ENCODE assay signal across 9 mouse cellular contexts in genomic region chr6:58610760-58611654, GRCm38 (mm10). TPM values are rescaled to one million over a fixed set of nuclear protein-coding genes. Genes with fewer than 3 reads are reported as not detected.
A peak's percentile ranks its signal among the peaks of the same experiment; 100 is the strongest.
DNase-seq lines count a peak whose midpoint lies in the region; ATAC-seq and TF ChIP-seq lines count a peak whose summit lies in the region.
"Had no signal": no experiment of that assay in that cellular context is flagged by ENCODE, and none has a peak within 500 bp of the region (broad histone marks: within the 10 kb centered on the region; RNA-seq: fewer than 3 reads in every experiment).

No protein-coding gene starts in this region.

- no peak for TF ChIP-seq CTCF in G1E (IDR thresholded peaks at IDR 0.05; ENCODE audit: low read depth, low read length)
- TF ChIP-seq CTCF in liver, embryonic 14.5 days (IDR thresholded peaks at IDR 0.05; ENCODE audit: low read depth), result no peak
- TF ChIP-seq CTCF in left cerebral cortex, adult 2 months (IDR thresholded peaks at IDR 0.05), result no peak
- no peak for TF ChIP-seq CTCF in layer of hippocampus, adult 2 months (conservative IDR thresholded peaks at IDR 0.05)

- TF ChIP-seq EP300 in liver, embryonic 14.5 days (IDR thresholded peaks at IDR 0.05; ENCODE audit: low read depth), result no peak

- H3K4me3 ChIP-seq in heart, embryonic 11.5 days (ENCODE audit: low read depth, low read length), result no peak overlapping the region
- H3K4me3 ChIP-seq in G1E (ENCODE audit: low read depth, low read length), result no peak overlapping the region
- H3K4me3 ChIP-seq in forebrain, embryonic 16.5 days (replicated peaks; ENCODE audit: low read length), result no peak overlapping the region
- no peak overlapping the region for H3K4me3 ChIP-seq in liver, embryonic 14.5 days (ENCODE audit: insufficient read depth in 1 of 2, low read depth in 2 of 2, low read length in 2 of 2)
- H3K4me3 ChIP-seq in left cerebral cortex, adult 2 months, result no peak overlapping the region
- no peak overlapping the region for H3K4me3 ChIP-seq in layer of hippocampus, adult 2 months

- no peak for DNase-seq in heart, postnatal 25 days (ENCODE audit: low spot score)
- DNase-seq in G1E (ENCODE audit: low spot score), result no peak
- DNase-seq in liver, embryonic 14.5 days (ENCODE audit: low read depth in 3 of 3, low spot score in 3 of 3), result no peak
- DNase-seq in left cerebral cortex, adult 2 months (ENCODE audit: extremely low spot score in 1 of 2, low spot score in 2 of 2), result no peak
- DNase-seq in layer of hippocampus, adult 2 months (ENCODE audit: low spot score in 2 of 2), result no peak
- no peak for DNase-seq in left cerebral cortex, postnatal 25 days (ENCODE audit: low spot score in 2 of 2)
- DNase-seq: gastrocnemius, postnatal 25 days had no signal

- H3K4me1 ChIP-seq in heart, embryonic 11.5 days (ENCODE audit: control insufficient read depth, insufficient read depth, low read length), result no peaks in the 10 kb centered on the region
- H3K4me1 ChIP-seq in G1E (ENCODE audit: insufficient read depth, low read depth, low read length), result peaks cover 12% of the 10 kb centered on the region; the same call in 1 of the 2 replicates
- H3K4me1 ChIP-seq in forebrain, embryonic 16.5 days (replicated peaks; ENCODE audit: control insufficient read depth, insufficient read depth, low read length), result no peaks in the 10 kb centered on the region
- peaks cover 4 to 8% of the 10 kb centered on the region in 2 experiments for H3K4me1 ChIP-seq in liver, embryonic 14.5 days (replicated peaks; ENCODE audit: control insufficient read depth in 2 of 2, insufficient read depth in 2 of 2, low read length in 1 of 2)

- no peak overlapping the region for H3K4me2 ChIP-seq in heart, embryonic 11.5 days
- H3K4me2 ChIP-seq in forebrain, embryonic 16.5 days (ENCODE audit: low read length), result no peak overlapping the region
- H3K4me2 ChIP-seq in liver, embryonic 14.5 days (ENCODE audit: low read depth), result no peak overlapping the region

- intact Hi-C loops in heart, postnatal 25 days (cut with DNase I), result no loop called here
- intact Hi-C loops in left cerebral cortex, adult 2 months (cut with DNase I), result no loop called here
- intact Hi-C loops in left cerebral cortex, postnatal 25 days (cut with DNase I), result no loop called here

- ATAC-seq in heart, embryonic 11.5 days (replicated peaks; ENCODE audit: insufficient number of reproducible peaks, low FRiP score, low TSS enrichment), result peak; percentile 76
- peak; percentile 40 for ATAC-seq in G1E (ENCODE audit: extremely low read depth, insufficient number of reproducible peaks, low FRiP score, poor library complexity, severe bottlenecking)
- ATAC-seq in forebrain, embryonic 16.5 days, result peak; percentile 64; the same call in 1 of the 2 replicates
- peak; percentile 38; the same call in 1 of the 2 replicates for ATAC-seq in liver, embryonic 14.5 days (ENCODE audit: insufficient read depth)

- no peaks in the 10 kb centered on the region for H3K27me3 ChIP-seq in heart, embryonic 11.5 days (ENCODE audit: control insufficient read depth, insufficient read depth, low read length)
- H3K27me3 ChIP-seq in G1E (ENCODE audit: insufficient read depth, low read length), result no peaks in the 10 kb centered on the region
- no peaks in the 10 kb centered on the region for H3K27me3 ChIP-seq in forebrain, embryonic 16.5 days (replicated peaks; ENCODE audit: control insufficient read depth, insufficient read depth, low read length)
- H3K27me3 ChIP-seq in liver, embryonic 14.5 days (ENCODE audit: control insufficient read depth, insufficient read depth, low read length), result no peaks in the 10 kb centered on the region

- no peak overlapping the region for H3K9ac ChIP-seq in heart, embryonic 11.5 days (ENCODE audit: low read depth, low read length)
- H3K9ac ChIP-seq in forebrain, embryonic 16.5 days (replicated peaks; ENCODE audit: low read depth, low read length), result no peak overlapping the region
- no peak overlapping the region for H3K9ac ChIP-seq in liver, embryonic 14.5 days (replicated peaks)

- no peaks in the 10 kb centered on the region for H3K36me3 ChIP-seq in heart, embryonic 11.5 days (ENCODE audit: control insufficient read depth, insufficient read depth, low read length)
- H3K36me3 ChIP-seq in G1E (replicated peaks), result no peaks in the 10 kb centered on the region
- H3K36me3 ChIP-seq in forebrain, embryonic 16.5 days (ENCODE audit: control insufficient read depth, insufficient read depth), result no peaks in the 10 kb centered on the region
- H3K36me3 ChIP-seq in liver, embryonic 14.5 days (replicated peaks; ENCODE audit: control insufficient read depth, insufficient read depth, low read depth), result no peaks in the 10 kb centered on the region

- no peak overlapping the region for H3K27ac ChIP-seq in heart, embryonic 11.5 days (ENCODE audit: low read depth, low read length)
- no peak overlapping the region for H3K27ac ChIP-seq in forebrain, embryonic 16.5 days (ENCODE audit: low read length)
- H3K27ac ChIP-seq in liver, embryonic 14.5 days, result no peak overlapping the region
- no peak overlapping the region for H3K27ac ChIP-seq in left cerebral cortex, adult 2 months
- no peak overlapping the region for H3K27ac ChIP-seq in layer of hippocampus, adult 2 months

- H3K9me3 ChIP-seq in heart, embryonic 11.5 days (replicated peaks; ENCODE audit: control insufficient read depth, low read length), result peaks cover 4% of the 10 kb centered on the region; the same call in 1 of the 2 replicates
- H3K9me3 ChIP-seq in G1E (replicated peaks), result peaks cover 4% of the 10 kb centered on the region
- H3K9me3 ChIP-seq in forebrain, embryonic 16.5 days (ENCODE audit: control insufficient read depth, low read length), result peaks cover 8% of the 10 kb centered on the region
- H3K9me3 ChIP-seq in liver, embryonic 14.5 days (ENCODE audit: control insufficient read depth, low read length), result peaks cover 3% of the 10 kb centered on the region; the same call in 1 of the 2 replicates

- 66% methylated on average over 4 of the region's 4 CpGs for WGBS in heart, embryonic 11.5 days (ENCODE audit: insufficient replicate concordance)
- 67% methylated on average over 4 of the region's 4 CpGs for WGBS in forebrain, embryonic 16.5 days
- WGBS in liver, embryonic 14.5 days (ENCODE audit: insufficient replicate concordance), result 51% methylated on average over 4 of the region's 4 CpGs

RNA-seq across cellular contexts. Expression of gene Abcg2, which starts 26.7 kb away (rescaled TPM):
- 67.8 and 80.9 TPM in 2 replicates for polyA plus RNA-seq in heart, embryonic 11.5 days (2014; fragmentation: Nextera tagmentation; extraction: Ambion mirVana)
- 10 to 100 TPM; 23.9 to 30.4 TPM for total RNA-seq in heart, postnatal 25 days (2021)
- total RNA-seq in G1E (2014; fragmentation: Nextera tagmentation) (218 and 223 TPM in 2 replicates), G1E (2017) (199 and 254 TPM in 2 replicates)
- polyA plus RNA-seq in G1E (2012), result 12.3 and 26.6 TPM in 2 replicates
- 33.5 and 36.8 TPM in 2 replicates for polyA plus RNA-seq in forebrain, embryonic 16.5 days (2015; fragmentation: Nextera tagmentation; extraction: Ambion mirVana)
- 49.2 and 66.5 TPM in 2 replicates for polyA plus RNA-seq in liver, embryonic 14.5 days (2012; rRNA removed)
- polyA plus RNA-seq in liver, embryonic 14.5 days (2014; fragmentation: Nextera tagmentation; extraction: Ambion mirVana), result 166 and 171 TPM in 2 replicates
- 10 to 100 TPM; 23.2 to 23.7 TPM for total RNA-seq in left cerebral cortex, adult 2 months (2021)
- 10 to 100 TPM; 19.8 to 23.8 TPM for total RNA-seq in layer of hippocampus, adult 2 months (2021)
- 10 to 100 TPM; 21.1 to 23.2 TPM for total RNA-seq in left cerebral cortex, postnatal 25 days (2021)

Comparison
In these comparisons a context has a peak if more than half of its experiments do, and no peak if none do; other contexts are left out.
1. RNA of gene Abcg2, which starts 26.7 kb away (total RNA-seq): 199 to 254 TPM in G1E; 23.9 to 30.4 TPM in heart, postnatal 25 days, 19.8 to 23.8 TPM in layer of hippocampus, adult 2 months, 23.2 to 23.7 TPM in left cerebral cortex, adult 2 months and 21.1 to 23.2 TPM in left cerebral cortex, postnatal 25 days; every median in the first group is over 4 times any median in the second.
2. Peak in every context shown above with its lines, with median percentiles within 50 percentile points of each other: ATAC-seq.